Mouse (Mus musculus) neural tube, embryonic 15.5 days (tissue): Measurements from ENCODE around the gene Amigo1. TPM values are rescaled to one million over a fixed set of nuclear protein-coding genes. Genes with fewer than 3 reads are reported as not detected.

Experiments used
- ATAC-seq: fragments of 200-750 bp; cut with Nextera tagmentation; 2 replicates; pipeline ENCODE4 v1.8.0; 2017; ENCODE audit warnings: mild to moderate bottlenecking, moderate TSS enrichment, moderate library complexity; ENCODE audit not compliant: low FRiP score
- H3K27ac ChIP-seq: fragments of 300-500 bp; sonication (generic); replicated peaks from 2 replicates; pipeline ENCODE4 v1.5.1; 2015; ENCODE audit warnings: mild to moderate bottlenecking, inconsistent platforms
- H3K27me3 ChIP-seq: fragments of 300-500 bp; sonication (generic); replicated peaks from 2 replicates; pipeline ENCODE4 v1.6.1; 2015; ENCODE audit warnings: inconsistent platforms
- H3K36me3 ChIP-seq: fragments of 300-500 bp; sonication (generic); 2 replicates; pipeline ENCODE4 v1.6.1; 2015; ENCODE audit warnings: inconsistent platforms
- H3K4me1 ChIP-seq: fragments of 300-500 bp; sonication (generic); 2 replicates; pipeline ENCODE4 v1.6.1; 2015; ENCODE audit warnings: inconsistent platforms
- H3K4me2 ChIP-seq: fragments of 300-500 bp; sonication (generic); 2 replicates; pipeline ENCODE4 v1.6.1; 2015; ENCODE audit warnings: inconsistent platforms, mild to moderate bottlenecking, moderate library complexity
- H3K4me3 ChIP-seq: fragments of 300-500 bp; sonication (generic); replicated peaks from 2 replicates; pipeline ENCODE4 v1.5.1; 2015; ENCODE audit warnings: mild to moderate bottlenecking, inconsistent platforms
- H3K9ac ChIP-seq: fragments of 300-500 bp; sonication (generic); replicated peaks from 2 replicates; pipeline ENCODE4 v1.6.1; 2015; ENCODE audit warnings: mild to moderate bottlenecking, inconsistent platforms
- H3K9me3 ChIP-seq: fragments of 300-500 bp; sonication (generic); replicated peaks from 2 replicates; pipeline ENCODE4 v1.6.1; 2016; ENCODE audit warnings: inconsistent platforms
- WGBS: fragments of 180-500 bp; shearing (Covaris S2); methylation state at CpG from one replicate; pipeline ENCODE4 v1.1.7; 2015; ENCODE audit warnings: mixed read lengths; 5-methylcytosine and 5-hydroxymethylcytosine counted together
- polyA plus RNA-seq: library from polyadenylated mRNA; unstranded; fragments of >200 nt; fragmentation: Nextera tagmentation; extraction: Ambion mirVana; gene quantifications from 2 replicates; pipeline ENCODE4 v1.2.1, GENCODE M21; 2015

The Amigo1 gene
- polyA plus RNA-seq, 1 experiment from 2014 or later = 14.4 TPM

DNA sequence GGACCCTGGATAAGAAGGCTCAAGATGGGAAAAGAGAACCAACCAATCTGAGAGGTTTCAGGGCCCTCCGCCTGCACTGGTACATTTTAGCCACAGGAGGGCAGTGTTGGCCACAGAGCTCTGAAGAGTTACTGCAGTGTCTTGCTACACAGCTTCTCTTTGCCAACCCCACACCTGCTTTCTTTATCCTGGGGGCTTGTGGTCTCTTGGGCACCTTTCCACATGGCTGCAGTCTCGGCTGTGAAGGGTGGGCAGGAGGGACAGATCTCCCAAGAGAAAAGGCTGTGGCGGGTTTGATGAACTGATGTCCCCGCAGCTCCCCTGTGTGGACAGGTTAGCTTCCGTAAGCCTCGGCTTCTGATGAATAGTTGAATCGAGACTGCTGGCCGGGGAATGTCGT is 21.3 kb upstream of the Amigo1 start:
- Histone ChIP-seq H3K4me2 (peak overlapping the region; percentile 57), H3K4me1 (peaks cover 45% of the 10 kb centered on the region), H3K27ac (0 out of 2 replicates have a peak overlapping the region, but pooled peaks have one; percentile 69), H3K27me3 (no peaks in the 10 kb centered on the region), H3K9me3 (no peaks in the 10 kb centered on the region), H3K4me3 (peak overlapping the region; percentile 25), H3K9ac (0 out of 2 replicates have a peak overlapping the region, but pooled peaks have one; percentile 14), H3K36me3 (no peaks in the 10 kb centered on the region)
- peak; percentile 67 for ATAC-seq
- 14% methylated on average over 9 of the region's 9 CpGs for WGBS

DNA sequence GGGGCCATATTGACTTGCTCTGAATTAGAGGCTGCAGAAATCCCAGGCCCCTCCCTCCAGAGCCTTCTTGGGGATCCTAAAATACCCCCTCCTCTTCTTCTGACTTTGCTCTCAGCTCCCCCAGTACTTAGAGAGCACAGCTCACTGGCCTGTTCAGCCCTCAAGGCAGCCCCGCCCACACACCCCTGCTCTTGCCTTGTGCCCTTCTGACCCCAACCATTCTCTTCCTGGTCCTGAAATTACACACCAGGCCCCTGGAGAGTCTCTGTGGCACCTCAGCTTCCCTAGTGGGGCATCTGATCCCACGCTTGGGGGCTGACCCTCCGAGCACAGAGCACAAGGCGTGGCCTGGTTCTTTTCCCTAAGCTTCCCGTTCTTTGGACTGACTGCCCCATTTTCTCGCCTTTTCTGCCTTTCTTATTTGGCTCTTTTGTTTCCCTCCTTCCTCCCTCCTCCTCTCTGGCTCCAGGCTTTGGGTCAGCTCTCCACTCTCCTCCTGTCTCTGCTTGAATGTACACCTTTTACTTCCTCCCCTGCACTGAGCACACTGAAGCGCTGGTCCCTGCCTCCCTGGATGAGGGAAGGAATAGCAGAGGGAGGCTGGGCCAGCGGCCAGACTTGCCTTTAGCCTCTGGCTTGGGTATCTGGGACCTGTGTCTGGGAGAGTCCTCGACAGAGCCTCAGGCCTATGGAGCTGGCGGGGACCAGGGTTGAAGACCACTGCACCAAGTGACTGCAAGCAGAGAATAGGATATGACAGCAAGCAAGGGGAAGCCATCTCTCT is 20.4 kb upstream of the Amigo1 start:
- ATAC-seq = peak; percentile 37
- H3K27me3 ChIP-seq = no peaks in the 10 kb centered on the region
- no peaks in the 10 kb centered on the region for H3K36me3 ChIP-seq
- H3K27ac ChIP-seq = peak overlapping the region; percentile 69
- 0 out of 2 replicates have a peak overlapping the region, but pooled peaks have one; percentile 26 for H3K9ac ChIP-seq
- WGBS = 24% methylated on average over 10 of the region's 10 CpGs
- peaks cover 45% of the 10 kb centered on the region for H3K4me1 ChIP-seq
- H3K4me2 ChIP-seq = 0 out of 2 replicates have a peak overlapping the region, but pooled peaks have one; percentile 57
- H3K9me3 ChIP-seq = no peaks in the 10 kb centered on the region
- H3K4me3 ChIP-seq = no peak overlapping the region

DNA sequence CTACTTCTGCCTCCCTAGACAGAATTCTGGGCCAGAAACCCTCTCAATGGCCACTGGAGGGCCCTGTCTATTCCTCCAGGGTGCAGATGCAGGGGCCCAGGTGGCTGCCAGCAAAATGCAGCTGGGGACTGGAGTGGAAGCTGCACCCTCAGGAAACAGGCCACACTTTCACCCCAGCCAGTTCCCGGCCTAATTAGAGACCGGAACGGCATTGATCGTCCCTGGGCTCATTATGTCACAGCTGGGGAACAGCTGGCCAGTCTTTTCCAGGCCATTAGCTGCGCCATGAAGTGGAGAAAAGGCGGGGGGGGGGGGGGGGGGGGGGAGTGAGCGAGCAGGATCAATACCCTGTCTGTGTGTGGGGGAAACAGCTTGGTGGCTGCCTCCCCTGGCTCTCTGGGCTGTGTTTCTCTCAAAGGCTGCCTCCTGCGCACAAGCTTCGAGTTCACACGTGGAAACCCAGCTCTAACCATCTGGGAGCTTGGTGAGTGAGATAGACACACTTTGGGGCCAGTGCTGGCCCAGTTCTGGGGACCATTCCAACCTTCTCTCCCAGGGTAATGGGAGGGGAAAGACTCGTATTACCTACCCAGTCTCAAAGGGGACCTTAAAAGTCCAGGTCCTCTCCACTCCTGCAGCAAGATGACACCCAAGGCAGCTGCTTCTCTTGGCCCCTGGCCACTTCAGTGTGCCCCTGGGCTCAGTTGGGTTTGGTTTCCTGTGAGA is 19.5 kb upstream of the Amigo1 start:
- Histone ChIP-seq H3K4me2 (no peak overlapping the region), H3K9me3 (no peaks in the 10 kb centered on the region), H3K9ac (no peak overlapping the region), H3K36me3 (no peaks in the 10 kb centered on the region), H3K4me1 (peaks cover 45% of the 10 kb centered on the region), H3K4me3 (no peak overlapping the region), H3K27me3 (no peaks in the 10 kb centered on the region), H3K27ac (peak overlapping the region; percentile 69)
- WGBS = 4% methylated on average over 9 of the region's 11 CpGs
- ATAC-seq = peak; percentile 50

DNA sequence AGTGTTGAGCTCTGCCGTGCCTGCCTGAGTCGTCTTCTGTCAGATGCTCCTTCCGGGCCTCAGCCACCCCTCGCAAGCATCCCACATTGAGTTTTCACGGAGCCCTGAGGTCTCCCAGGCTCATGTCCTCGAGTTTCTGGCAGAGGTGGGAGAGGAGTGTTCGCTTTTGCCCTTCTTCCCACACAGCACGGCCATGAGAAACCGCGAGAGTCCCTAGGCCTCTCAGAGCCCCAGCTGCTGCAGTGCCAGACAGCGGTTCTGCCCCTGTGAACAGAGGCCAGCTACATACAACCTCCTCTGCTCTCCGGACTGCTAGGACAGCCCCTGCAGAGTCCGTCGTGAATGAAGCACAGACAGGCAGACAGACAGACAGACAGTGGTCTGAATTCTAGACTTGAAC is 18.6 kb upstream of the Amigo1 start:
- Histone ChIP-seq H3K27ac (peak overlapping the region; percentile 69; the same call in 1 of the 2 replicates), H3K36me3 (no peaks in the 10 kb centered on the region), H3K27me3 (no peaks in the 10 kb centered on the region), H3K9me3 (no peaks in the 10 kb centered on the region), H3K4me1 (peaks cover 45% of the 10 kb centered on the region), H3K9ac (no peak overlapping the region), H3K4me2 (no peak overlapping the region), H3K4me3 (no peak overlapping the region)
- ATAC-seq = no peak
- 30% methylated on average over 14 of the region's 14 CpGs for WGBS

DNA sequence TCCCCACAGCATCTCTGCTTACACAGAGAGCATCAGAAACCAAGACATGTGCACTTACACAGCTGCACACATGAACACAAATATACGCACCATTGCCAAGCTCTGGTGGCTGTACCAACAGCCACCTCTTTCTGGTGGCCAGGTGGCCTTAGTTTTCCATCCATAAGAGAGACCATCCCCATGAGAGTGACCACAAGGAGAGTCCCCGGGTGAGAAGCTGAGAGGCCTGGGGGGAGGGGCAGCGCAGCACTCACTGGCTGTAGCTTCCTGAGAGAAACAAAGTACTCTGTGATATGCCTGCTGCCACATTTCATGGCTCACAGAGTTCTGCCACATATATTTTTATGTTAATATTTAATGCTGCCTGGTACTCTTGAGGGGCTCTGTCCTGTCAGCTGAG is 16.9 kb upstream of the Amigo1 start:
- Histone ChIP-seq H3K9me3 (no peaks in the 10 kb centered on the region), H3K4me1 (peaks cover 52% of the 10 kb centered on the region), H3K4me2 (no peak overlapping the region), H3K36me3 (no peaks in the 10 kb centered on the region), H3K27ac (no peak overlapping the region), H3K4me3 (no peak overlapping the region), H3K27me3 (no peaks in the 10 kb centered on the region), H3K9ac (0 out of 2 replicates have a peak overlapping the region, but pooled peaks have one; percentile 5)
- WGBS = 34% methylated on average over 3 of the region's 3 CpGs
- ATAC-seq = no peak

DNA sequence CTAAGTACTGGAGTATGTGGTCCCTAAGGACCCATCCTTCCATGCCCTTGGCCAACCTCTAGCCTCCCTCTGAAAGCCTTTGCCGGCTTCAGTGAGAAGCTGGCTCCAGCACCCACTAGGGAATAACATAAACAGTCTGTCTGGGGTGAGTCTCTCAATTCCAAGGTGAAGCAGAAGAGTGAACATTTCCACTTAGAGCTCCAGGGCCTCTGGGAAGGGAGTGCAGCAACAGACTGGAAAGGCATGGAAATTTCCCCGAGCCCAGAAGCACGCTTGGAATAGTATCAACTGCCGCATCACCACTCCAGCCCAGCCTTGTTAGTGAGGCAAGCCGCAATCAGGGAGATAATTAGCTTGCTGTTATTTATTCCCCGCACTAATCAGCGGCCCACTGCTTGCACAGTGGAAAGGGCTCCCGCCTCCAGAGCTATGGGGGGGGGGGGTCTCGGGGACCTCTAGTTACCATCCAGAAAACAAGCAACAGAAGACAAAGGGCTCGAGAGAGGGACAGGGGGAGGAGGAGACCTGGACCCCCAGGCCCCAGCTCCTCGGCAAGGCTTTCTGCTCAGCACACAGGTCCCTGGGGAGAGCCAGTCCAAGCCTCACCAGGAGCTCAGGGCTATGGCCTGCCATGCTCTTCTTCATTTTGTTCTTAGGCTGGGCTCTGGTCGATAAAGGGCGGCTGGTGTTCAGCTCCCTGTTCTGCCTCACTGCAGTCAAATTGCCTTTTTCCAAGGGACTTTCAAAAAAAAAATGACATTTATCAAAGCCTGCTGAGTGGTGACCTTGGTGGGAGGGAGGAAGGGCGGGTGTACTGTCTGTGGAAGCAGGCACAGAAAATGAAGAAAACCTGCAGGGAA is 11.2 kb upstream of the Amigo1 start:
- no peak overlapping the region for H3K9ac ChIP-seq
- WGBS = 13% methylated on average over 14 of the region's 14 CpGs
- H3K9me3 ChIP-seq = no peaks in the 10 kb centered on the region
- no peak overlapping the region for H3K4me3 ChIP-seq
- H3K27ac ChIP-seq = peak overlapping the region; percentile 82
- peak overlapping the region; percentile 43 for H3K4me2 ChIP-seq
- H3K4me1 ChIP-seq = peaks cover 28% of the 10 kb centered on the region
- no peaks in the 10 kb centered on the region for H3K36me3 ChIP-seq
- peak; percentile 93 for ATAC-seq
- H3K27me3 ChIP-seq = no peaks in the 10 kb centered on the region

DNA sequence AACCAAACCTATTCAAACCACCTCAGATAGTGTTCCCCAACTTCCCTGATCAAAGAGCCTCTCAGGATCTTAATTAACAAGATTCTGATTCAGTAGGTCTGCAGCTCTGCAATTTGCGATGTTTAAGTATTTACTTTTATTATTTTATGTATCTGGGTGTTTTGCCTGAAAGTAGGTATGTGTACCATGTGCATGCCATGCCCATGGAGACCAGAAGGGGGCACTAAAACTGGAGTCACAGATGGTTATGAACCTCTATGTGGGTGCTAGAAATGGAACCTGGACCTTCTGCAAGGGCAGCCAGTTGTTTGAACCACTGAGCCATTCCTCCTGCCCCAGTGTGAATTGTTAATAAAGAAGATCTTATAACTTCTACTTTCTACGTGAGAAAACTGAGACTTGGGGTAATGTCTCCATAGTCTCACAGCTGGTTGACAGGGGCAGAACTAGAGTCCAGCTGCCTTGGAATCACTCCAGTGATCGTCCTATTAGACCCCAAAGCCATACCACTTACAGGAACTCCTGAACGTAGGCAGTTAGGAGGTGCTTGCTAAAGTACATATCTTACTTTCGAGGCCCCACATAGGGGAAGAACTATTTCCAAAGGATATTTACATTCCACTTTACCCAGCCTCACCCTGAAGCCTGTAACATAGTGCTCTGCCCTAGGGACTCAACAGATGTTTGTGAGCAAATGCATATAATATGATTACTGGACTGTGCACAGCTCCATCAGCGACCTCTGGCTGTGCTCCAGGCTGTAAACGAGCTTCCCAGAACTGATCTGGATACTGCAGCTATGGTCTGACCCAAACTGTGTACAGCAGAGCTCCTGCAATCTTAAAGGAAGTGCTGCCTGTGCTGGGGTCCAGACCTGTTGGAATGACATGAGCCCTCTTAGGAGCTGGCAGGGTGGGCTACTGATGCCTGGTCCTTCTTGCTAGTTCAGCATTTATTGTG is 7.1 kb upstream of the Amigo1 start:
- H3K4me1 ChIP-seq = peaks cover 26% of the 10 kb centered on the region
- H3K27me3 ChIP-seq = no peaks in the 10 kb centered on the region
- H3K27ac ChIP-seq = no peak overlapping the region
- no peaks in the 10 kb centered on the region for H3K9me3 ChIP-seq
- WGBS = 79% methylated on average over 7 of the region's 7 CpGs
- no peaks in the 10 kb centered on the region for H3K36me3 ChIP-seq
- H3K9ac ChIP-seq = no peak overlapping the region
- ATAC-seq = no peak
- no peak overlapping the region for H3K4me2 ChIP-seq
- no peak overlapping the region for H3K4me3 ChIP-seq

DNA sequence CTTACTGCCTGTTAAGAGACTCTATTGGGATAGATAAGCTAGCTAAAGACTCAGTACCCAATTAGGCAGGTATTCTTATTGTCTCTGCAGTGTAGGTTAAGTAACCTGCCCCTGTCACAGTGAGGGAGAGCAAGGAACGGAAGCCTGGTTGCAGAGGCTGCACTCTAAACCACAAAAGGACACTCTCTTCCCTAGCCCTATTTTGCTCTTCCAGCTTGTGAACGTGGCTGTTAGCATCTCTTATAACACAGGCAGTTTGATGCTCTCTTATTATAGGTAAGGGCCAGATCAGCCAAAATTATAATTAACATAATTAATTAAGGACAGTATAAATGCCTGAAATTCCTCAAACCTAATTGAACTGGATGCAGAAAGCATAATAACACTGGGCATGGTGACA is 5.6 kb upstream of the Amigo1 start:
- Histone ChIP-seq H3K4me2 (no peak overlapping the region), H3K27me3 (peaks cover 3% of the 10 kb centered on the region; the same call in 1 of the 2 replicates), H3K36me3 (no peaks in the 10 kb centered on the region), H3K9me3 (no peaks in the 10 kb centered on the region), H3K4me3 (no peak overlapping the region), H3K4me1 (peaks cover 13% of the 10 kb centered on the region), H3K27ac (no peak overlapping the region), H3K9ac (no peak overlapping the region)
- 41% methylated on average over 2 of the region's 2 CpGs for WGBS
- ATAC-seq = no peak

DNA sequence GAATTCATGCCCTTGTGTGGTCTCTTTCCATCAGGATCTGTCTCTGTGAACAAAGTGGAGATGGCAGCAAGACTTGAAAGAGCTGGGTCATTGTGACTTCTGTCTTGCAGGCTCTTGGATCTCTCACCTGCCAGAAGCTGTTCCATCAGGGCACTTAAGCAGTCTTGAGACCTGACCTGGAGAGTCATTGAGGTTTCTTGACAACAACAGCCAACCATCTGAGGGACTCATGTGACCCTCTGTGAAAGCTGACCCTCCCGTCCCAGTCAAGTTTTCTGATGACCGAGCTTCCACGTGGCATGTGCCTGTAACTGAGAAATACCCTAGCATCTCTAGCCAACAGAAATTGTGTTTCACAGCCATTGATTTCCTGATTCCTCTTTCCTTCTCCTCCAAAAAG is 1.4 kb upstream of the Amigo1 start:
- Histone ChIP-seq H3K4me3 (no peak overlapping the region), H3K27me3 (peaks cover 3% of the 10 kb centered on the region; the same call in 1 of the 2 replicates)

DNA sequence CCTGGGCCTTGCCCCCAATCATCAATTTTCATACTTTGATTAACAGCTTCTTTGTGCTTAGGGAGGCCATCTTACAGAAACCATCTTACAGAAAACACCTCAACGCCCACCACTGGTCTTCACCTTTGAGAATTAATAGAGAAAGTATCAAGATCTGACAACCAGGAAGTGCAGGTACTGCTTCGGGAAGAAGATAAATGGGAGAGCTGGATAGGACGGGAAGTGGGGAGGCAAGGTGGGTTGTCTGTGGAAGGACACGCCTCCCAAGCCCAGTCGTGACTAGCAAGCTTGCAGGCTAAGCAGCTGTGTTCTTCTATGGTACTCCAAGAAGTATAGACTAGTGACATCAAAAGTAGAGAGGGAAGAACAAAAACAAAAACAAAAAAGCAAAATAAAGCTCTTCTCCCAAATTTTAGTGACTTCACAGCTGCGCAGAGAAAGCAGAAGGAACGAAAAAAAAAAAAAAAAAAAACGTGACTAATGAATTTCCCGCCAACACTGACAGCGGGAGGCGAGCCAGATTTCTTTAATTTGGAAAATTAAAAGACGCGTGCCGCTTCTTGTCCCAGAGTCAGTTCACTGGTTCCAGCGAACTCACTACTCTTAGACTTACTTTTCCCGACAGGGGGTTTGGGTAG is 556 bp upstream of the Amigo1 start:
- peaks cover 6% of the 10 kb centered on the region; the same call in 1 of the 2 replicates for H3K36me3 ChIP-seq
- peaks cover 48% of the 10 kb centered on the region for H3K4me1 ChIP-seq
- ATAC-seq = peak; percentile 56; the same call in 1 of the 2 replicates
- H3K4me3 ChIP-seq = peak overlapping the region; percentile 76
- H3K27me3 ChIP-seq = peaks cover 3% of the 10 kb centered on the region; the same call in 1 of the 2 replicates
- peak overlapping the region; percentile 82 for H3K9ac ChIP-seq
- H3K27ac ChIP-seq = peak overlapping the region; percentile 75; the same call in 1 of the 2 replicates
- peak overlapping the region; percentile 85 for H3K4me2 ChIP-seq
- H3K9me3 ChIP-seq = no peaks in the 10 kb centered on the region
- 4% methylated on average over 16 of the region's 16 CpGs for WGBS

More for the DNA sequence above, 1.4 kb upstream of the Amigo1 start:
- Histone ChIP-seq H3K36me3 (peaks cover 6% of the 10 kb centered on the region; the same call in 1 of the 2 replicates), H3K9ac (no peak overlapping the region), H3K27ac (no peak overlapping the region), H3K9me3 (no peaks in the 10 kb centered on the region), H3K4me2 (no peak overlapping the region), H3K4me1 (peaks cover 43% of the 10 kb centered on the region)
- 87% methylated on average over 3 of the region's 3 CpGs for WGBS
- no peak for ATAC-seq
